Mouse (Mus musculus) thymus, postnatal 10 days (tissue): Measurements from ENCODE around the gene Fam208b.
"Not testable (repeated sequence)": the region's sequence is repeated elsewhere in the genome, so short reads cannot be mapped to it uniquely, and the experiment has no call there.

Experiments used
- DNase-seq, 2 experiments: peaks; one replicate each; pipeline ENCODE4 v3.0.0; 2021; ENCODE audit warnings: low spot score in 2 of 2

Gene Fam208b

GRCm38 (mm10) chr13:3519357-3519756 is 91.6 kb downstream of the Fam208b start:
- DNase-seq, result not testable (repeated sequence)
